Mouse (Mus musculus) T-helper 1 cell (primary cell): ENCODE data around the gene Rsbn1l.

Experiments
- in situ Hi-C: fragments of 300-600 bp; cut with MboI, MseI; formaldehyde crosslinking; loops from one replicate; pipeline ENCODE4 v1.15.1; 2025; ENCODE audit warnings: high pct_unique_total_duplicates

Rsbn1l gene

GRCm38 (mm10) chr5:20906191-20906590 lies 50.0 kb downstream of the Rsbn1l start:
- in situ Hi-C loops, result no loop called here

- in situ Hi-C loops, result no loop called here
Measured at GRCm38 (mm10) chr5:20905437-20905836, 50.8 kb downstream of the Rsbn1l start.

GRCm38 (mm10) chr5:20904647-20905046 lies 51.6 kb downstream of the Rsbn1l start:
- in situ Hi-C loops, result no loop called here

- in situ Hi-C loops, result no loop called here
Measured at GRCm38 (mm10) chr5:20897446-20898167, 58.6 kb downstream of the Rsbn1l start.

- in situ Hi-C loops, result loop anchor here (10.0 kb wide), 2 partner anchors 821 to 901 kb away; partner anchors contain the start of genes Dnajc2, Napepld and Psmc2
Measured at GRCm38 (mm10) chr5:20884036-20884620, 72.1 kb downstream of the Rsbn1l start.

- in situ Hi-C loops, result loop anchor here (10.0 kb wide), 2 partner anchors 823 to 903 kb away; partner anchors contain the start of genes Dnajc2, Napepld and Psmc2
Measured at GRCm38 (mm10) chr5:20881915-20882800, 74.0 kb downstream of the Rsbn1l start, which contains the start of the genes Phtf2 and Tmem60. Gene Phtf2 (minus strand): TSS chr5:20882124. Gene Tmem60 (plus strand): TSS chr5:20882191.

GRCm38 (mm10) chr5:20880797-20881775 lies 75.1 kb downstream of the Rsbn1l start:
- in situ Hi-C loops, result loop anchor here (10.0 kb wide), 2 partner anchors 824 to 904 kb away; partner anchors contain the start of genes Dnajc2, Napepld and Psmc2

- in situ Hi-C loops, result loop anchor here (10.0 kb wide), 2 partner anchors 824 to 904 kb away; partner anchors contain the start of genes Dnajc2, Napepld and Psmc2
Measured at GRCm38 (mm10) chr5:20880386-20880785, 75.8 kb downstream of the Rsbn1l start.

GRCm38 (mm10) chr5:20876934-20877426 lies 79.2 kb downstream of the Rsbn1l start:
- in situ Hi-C loops, result no loop called here

- in situ Hi-C loops, result no loop called here
Measured at GRCm38 (mm10) chr5:20873146-20873545, 83.1 kb downstream of the Rsbn1l start.

GRCm38 (mm10) chr5:20865193-20865755 lies 90.9 kb downstream of the Rsbn1l start:
- in situ Hi-C loops, result no loop called here

- in situ Hi-C loops, result no loop called here
Measured at GRCm38 (mm10) chr5:20864216-20864969, 91.8 kb downstream of the Rsbn1l start.

- in situ Hi-C loops, result no loop called here
Measured at GRCm38 (mm10) chr5:20861901-20862300, 94.3 kb downstream of the Rsbn1l start.

GRCm38 (mm10) chr5:20860565-20860964 lies 95.6 kb downstream of the Rsbn1l start:
- in situ Hi-C loops, result no loop called here

GRCm38 (mm10) chr5:20858404-20858803 lies 97.8 kb downstream of the Rsbn1l start:
- in situ Hi-C loops, result no loop called here

GRCm38 (mm10) chr5:20855066-20855465 lies 101.1 kb downstream of the Rsbn1l start:
- in situ Hi-C loops, result no loop called here

GRCm38 (mm10) chr5:20847010-20847409 lies 109.2 kb downstream of the Rsbn1l start:
- in situ Hi-C loops, result no loop called here

- in situ Hi-C loops, result no loop called here
Measured at GRCm38 (mm10) chr5:20843816-20844215, 112.4 kb downstream of the Rsbn1l start.

- in situ Hi-C loops, result no loop called here
Measured at GRCm38 (mm10) chr5:20843405-20843804, 112.8 kb downstream of the Rsbn1l start.
